Mouse (Mus musculus) kidney, postnatal 10 days (tissue): ENCODE results near the gene Hgd.

Experiments used
- DNase-seq: peaks from one replicate; pipeline ENCODE4 v3.0.0; 2021; ENCODE audit warnings: mixed read lengths

The Hgd gene

GRCm38 (mm10) chr16:37579994-37580393 lies at the start of gene Hgd:
Gene Hgd, plus strand, starts transcription at chr16:37580153.
- peak; percentile 21 for DNase-seq

- DNase-seq, result no peak
Observed at GRCm38 (mm10) chr16:37530170-37530569, 49.8 kb upstream of the Hgd start.

- DNase-seq, result no peak
Observed at GRCm38 (mm10) chr16:37532046-37532445, 47.9 kb upstream of the Hgd start.

DNA sequence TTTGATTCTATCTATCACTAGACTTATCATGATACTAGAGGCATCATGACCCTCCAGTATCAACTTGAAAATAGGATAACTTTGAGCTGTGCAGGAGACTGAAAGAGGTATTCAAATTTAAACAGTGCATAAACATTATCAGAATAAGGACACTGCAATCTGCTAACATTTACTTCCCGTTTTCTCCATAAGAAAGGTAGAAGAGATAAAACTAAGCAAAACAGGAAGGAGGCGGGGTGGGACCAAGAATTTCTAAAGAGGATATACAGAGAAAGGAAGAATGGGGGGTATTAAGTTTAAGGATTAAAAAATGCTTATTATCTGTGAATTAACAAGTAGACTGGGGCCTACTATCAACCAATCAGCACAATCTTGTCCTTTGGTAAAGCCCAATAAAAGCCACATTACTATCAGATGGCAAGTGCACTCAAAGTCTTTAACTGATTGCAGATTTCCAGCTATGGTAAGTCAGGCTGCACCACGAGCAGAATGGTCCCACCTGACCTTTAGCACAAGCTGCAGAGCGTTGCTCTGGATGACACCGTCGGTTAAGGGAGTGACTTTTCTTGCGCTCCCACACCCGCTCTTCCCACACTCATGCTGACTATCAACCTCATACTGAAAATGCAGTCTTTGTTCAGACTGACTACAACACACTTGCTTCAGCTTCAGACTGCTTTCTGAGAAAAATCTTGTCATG lies 46.4 kb upstream of the Hgd start:
- no peak for DNase-seq

GRCm38 (mm10) chr16:37539240-37539610 lies 40.7 kb upstream of the Hgd start:
- DNase-seq, result no peak

DNA sequence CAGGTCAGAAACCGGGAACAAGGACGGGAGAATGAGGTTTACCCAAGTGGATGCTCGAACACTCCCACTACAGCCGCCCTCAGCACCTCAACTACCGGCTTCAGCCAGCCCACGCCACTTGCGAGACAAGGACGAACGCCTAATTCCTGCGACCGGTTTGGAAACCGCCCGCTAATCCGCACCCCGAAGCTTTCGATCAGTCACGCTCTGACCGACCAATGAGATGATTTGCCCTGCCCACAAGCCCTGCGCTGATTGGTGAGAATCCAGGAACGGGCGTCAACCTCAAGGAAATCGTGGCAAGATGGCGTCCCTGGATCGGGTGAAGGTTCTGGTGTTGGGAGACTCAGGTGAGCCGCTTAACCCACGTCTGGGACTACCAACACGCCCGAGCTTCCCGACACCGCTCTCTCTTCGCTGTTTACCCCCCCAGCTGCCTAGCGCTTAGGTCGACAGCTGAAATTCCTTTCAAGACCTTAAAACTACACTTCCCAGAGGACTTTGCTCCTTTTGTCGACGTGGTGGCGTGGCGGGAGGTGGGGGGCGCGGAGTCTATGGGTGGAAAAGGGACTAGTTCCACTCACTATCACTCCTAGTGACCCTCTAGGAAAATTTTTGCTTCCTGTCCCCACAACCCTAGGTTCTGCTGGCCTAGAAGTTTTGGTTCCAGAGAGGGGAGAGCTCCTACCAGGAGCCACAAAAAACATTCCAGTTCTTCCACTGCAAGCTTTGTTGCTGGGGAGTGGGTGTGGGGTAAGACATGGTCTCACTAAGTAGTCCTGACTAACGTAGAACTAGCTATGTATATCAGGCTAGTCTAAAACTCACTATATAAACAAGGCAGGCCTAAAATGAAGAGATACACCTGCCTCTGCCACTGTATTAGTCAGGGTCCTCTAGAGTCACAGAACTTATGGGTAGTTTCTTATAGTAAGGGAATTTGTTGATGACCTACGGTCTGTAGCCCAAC lies 40.1 kb upstream of the Hgd start, which contains the start of the genes Gtf2e1 and Rabl3:
TSS of gene Gtf2e1 (minus strand) at position 179 of the 970 bp plus-strand sequence.
TSS of gene Rabl3 (plus strand) at position 275 of the 970 bp plus-strand sequence.
- DNase-seq, result peak; percentile 97

- no peak for DNase-seq
Observed at GRCm38 (mm10) chr16:37540776-37541175, 39.2 kb upstream of the Hgd start.

DNA sequence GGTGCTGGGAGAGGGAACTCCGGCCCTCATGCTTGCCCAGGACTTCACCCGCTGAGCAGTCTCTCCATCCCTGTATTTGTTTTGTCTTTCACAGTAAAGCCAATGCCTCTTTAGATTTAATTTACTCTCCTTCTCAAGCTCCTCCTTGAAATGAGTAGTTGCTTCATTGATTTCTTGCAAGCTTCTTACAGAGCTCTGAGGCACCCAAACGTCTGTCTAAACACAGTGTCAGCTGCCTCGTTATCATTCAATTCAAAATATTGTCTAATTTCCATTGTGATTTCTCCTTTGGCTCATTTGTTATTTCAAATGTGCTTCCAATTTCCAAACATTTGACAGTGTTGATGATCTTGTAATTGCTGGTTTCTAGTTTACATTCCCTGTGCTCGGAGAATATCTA lies 33.6 kb upstream of the Hgd start:
- DNase-seq, result no peak

- DNase-seq, result no peak
Observed at GRCm38 (mm10) chr16:37550266-37550665, 29.7 kb upstream of the Hgd start.

DNA sequence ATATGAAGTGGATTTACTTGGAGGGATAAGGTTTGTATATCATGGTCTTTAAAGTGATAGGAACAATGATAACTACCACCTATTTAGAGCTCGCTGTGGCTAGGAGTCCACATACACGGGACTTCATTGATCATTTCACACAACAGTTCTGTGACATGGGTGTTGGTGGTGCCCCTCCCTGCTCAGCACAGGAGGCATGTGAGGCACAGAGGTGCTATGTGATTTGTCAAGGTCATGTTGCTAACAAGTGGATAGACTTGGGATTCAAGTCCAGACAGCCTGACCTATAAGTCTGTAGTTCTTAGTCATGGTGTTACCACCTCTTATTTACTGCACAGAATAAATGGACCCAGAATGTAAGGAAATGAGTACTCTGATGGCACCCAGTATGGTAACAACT lies 29.0 kb upstream of the Hgd start:
- no peak for DNase-seq

DNA sequence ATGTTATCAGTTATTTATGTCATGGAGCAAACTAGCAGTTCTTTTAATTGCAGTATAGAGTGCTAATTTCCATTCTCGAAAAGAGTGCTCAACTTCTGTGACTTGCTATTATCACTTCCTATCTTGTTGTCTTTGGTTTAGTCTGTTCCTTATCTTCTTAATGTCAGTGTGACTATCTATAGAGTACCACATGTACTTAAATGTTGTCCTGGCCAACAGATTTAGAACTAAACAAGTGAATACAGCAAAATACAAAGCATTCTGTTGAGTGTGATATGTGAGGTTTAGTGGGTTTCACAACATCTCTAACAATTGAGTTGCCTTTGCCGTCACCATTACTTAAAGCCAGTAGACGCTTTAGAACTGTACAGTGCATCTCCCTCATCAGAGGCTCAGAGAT lies 27.1 kb upstream of the Hgd start:
- DNase-seq, result no peak

- no peak for DNase-seq
Observed at GRCm38 (mm10) chr16:37562414-37562813, 17.5 kb upstream of the Hgd start.

GRCm38 (mm10) chr16:37562961-37563360 lies 17.0 kb upstream of the Hgd start:
- no peak for DNase-seq

DNA sequence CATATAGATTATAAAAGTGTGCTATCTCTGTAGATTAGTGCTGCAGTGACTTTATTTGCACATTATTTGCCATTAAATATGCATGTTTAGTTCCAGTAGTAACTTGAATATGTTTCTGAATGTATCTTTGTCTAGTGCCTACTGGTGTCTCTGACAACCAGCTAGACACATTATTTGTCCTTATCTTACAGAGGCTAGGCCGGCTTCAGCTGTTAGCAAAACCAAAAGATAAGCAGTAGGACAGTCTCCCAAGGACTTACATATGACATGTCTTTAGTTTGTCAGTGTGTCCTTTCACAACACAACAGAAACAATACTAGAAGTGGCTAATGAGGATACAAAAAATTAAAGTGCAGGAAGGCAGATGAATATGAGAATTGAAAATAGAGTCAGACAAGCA lies 14.8 kb upstream of the Hgd start:
- DNase-seq, result no peak

DNA sequence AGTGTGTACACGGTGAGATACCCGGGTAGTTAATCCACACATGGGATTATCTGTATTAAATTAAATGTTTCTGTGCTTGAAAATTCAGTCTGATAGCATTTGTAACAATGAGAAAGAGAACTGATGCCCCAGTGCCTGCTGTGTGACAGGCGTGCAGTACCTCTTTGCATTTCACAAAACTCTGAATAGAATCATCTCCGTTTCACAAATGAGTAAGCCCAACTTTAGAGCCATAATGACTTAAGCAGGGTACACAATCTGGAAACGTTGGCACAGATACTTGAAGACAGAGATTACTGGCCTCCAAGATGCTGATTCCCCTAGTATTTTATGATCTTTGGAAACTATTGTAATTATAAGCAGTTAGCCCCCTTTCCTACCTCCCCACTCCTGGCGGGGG lies 13.8 kb upstream of the Hgd start:
- DNase-seq, result no peak

GRCm38 (mm10) chr16:37567113-37568050 lies 12.6 kb upstream of the Hgd start:
- no peak for DNase-seq

DNA sequence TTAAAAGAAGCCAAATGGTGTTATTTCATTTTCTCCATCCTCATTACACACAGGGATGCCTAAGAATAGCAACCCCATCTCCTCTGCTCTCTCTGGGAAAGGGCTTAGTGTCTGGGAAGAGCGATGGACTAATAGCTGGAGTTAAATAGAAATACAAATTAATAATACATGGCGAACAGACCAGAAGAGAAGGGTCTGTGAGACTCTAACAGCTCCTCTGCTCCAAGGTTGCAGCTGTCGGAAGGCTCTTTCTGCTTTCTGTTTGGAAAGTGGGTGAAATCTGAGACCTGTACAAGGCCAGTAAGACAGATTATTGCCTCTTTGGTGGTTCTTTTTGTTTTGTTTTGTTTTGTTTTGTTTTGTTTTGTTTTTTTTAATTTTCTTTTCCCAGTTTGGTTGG lies 8.4 kb upstream of the Hgd start:
- no peak for DNase-seq

GRCm38 (mm10) chr16:37572117-37572754 lies 7.7 kb upstream of the Hgd start:
- DNase-seq, result no peak

DNA sequence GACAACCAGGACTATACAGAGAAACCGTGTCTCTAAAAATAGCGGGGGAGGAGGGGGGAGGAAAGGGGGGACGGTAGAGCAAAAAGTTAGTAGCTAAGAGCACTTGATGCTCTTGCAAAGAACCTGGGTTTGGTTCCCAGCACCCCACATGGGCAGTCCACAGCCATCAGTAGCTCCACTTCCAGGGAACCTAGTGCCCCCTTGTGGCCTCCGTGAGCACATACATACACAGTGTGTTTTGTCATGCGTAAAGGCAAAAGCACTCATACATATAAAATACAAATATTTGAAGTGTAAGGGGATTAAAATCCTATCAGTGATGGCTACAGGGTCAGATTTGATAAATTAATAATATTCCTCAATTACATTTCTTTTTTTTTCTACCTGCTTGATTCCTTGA lies 6.9 kb upstream of the Hgd start:
- no peak for DNase-seq

GRCm38 (mm10) chr16:37575325-37575724 lies 4.6 kb upstream of the Hgd start:
- DNase-seq, result no peak

- no peak for DNase-seq
Observed at GRCm38 (mm10) chr16:37579591-37579990, 362 bp upstream of the Hgd start.

DNA sequence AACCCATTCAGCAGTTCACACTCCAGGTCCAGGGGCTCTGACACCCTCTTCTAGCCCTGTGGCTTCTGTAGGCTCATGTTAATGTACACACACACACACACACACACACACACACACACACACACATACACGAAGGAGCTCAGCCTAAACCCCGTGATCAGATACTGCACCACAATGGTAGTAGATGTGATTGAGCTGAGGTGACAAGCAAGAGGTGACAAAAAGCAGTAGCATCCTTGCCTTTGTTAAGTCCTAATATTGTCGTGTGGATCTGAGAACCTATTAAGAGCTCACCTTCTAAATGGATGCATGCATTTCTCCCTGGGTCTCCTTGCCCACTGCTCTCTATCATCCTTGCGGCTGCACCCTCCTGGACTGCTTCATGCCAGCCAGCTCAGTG lies 698 bp downstream of the Hgd start:
- DNase-seq, result no peak
